8 mouse cellular contexts compared by ENCODE assay signal in the genomic region with DNA sequence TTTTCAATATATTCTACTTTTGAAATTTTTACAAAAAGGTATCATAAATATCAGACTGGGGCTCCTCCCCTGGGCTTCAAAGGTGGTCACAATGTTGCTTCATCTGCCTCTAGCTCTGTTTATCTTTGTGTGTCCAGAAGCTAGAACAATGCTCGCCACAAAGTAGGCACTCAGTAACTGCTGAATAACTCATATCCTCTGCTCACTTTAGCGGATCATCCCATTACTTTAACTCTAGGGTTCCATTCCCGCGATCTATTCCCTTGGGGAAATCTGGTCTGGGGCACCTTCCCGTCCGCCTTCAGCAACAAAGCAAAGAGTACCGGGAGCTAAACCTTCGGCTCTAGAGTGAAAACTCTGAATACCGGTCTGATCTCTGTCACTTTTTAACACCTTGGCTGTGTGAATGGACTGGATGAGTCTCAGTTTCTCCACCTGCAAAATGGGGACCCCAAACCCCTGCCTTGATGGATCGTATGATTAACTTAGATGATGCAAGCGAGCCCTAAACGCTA. TPM values are rescaled to one million over a fixed set of nuclear protein-coding genes. Genes with fewer than 3 reads are reported as not detected.
A peak's percentile ranks its signal among the peaks of the same experiment; 100 is the strongest.
DNase-seq lines count a peak whose midpoint lies in the region; ATAC-seq and TF ChIP-seq lines count a peak whose summit lies in the region.

No protein-coding gene starts in this region.

- H3K4me2 ChIP-seq in heart, embryonic 14.5 days (ENCODE audit: low read length) = peak overlapping the region; percentile 82
- peak overlapping the region; percentile 59 for H3K4me2 ChIP-seq in hindbrain, embryonic 15.5 days
- peak overlapping the region; percentile 72 for H3K4me2 ChIP-seq in midbrain, embryonic 13.5 days (replicated peaks)

- peak overlapping the region; percentile 90 for H3K4me3 ChIP-seq in heart, embryonic 14.5 days (ENCODE audit: control insufficient read depth in 1 of 2, insufficient read depth in 1 of 2, low read depth in 1 of 2, low read length in 2 of 2)
- peak overlapping the region; percentile 57 for H3K4me3 ChIP-seq in hindbrain, embryonic 15.5 days
- H3K4me3 ChIP-seq in midbrain, embryonic 13.5 days (replicated peaks) = peak overlapping the region; percentile 62

- H3K27me3 ChIP-seq in heart, embryonic 14.5 days (ENCODE audit: control insufficient read depth, insufficient read depth, low read length) = no peaks in the 10 kb centered on the region
- H3K27me3 ChIP-seq in Patski = no peaks in the 10 kb centered on the region
- H3K27me3 ChIP-seq in hindbrain, embryonic 15.5 days = no peaks in the 10 kb centered on the region
- no peaks in the 10 kb centered on the region for H3K27me3 ChIP-seq in midbrain, embryonic 13.5 days

- H3K9ac ChIP-seq in heart, embryonic 14.5 days (ENCODE audit: low read length) = peak overlapping the region; percentile 94
- H3K9ac ChIP-seq in hindbrain, embryonic 15.5 days = peak overlapping the region; percentile 56
- H3K9ac ChIP-seq in midbrain, embryonic 13.5 days (replicated peaks) = peak overlapping the region; percentile 80

- peak overlapping the region; percentile 50 to 96; a peak in 3 of 4 replicates for H3K27ac ChIP-seq in heart, embryonic 14.5 days (replicated peaks in 1 of 2; ENCODE audit: control insufficient read depth in 1 of 2, insufficient read depth in 1 of 2, low read depth in 2 of 2, low read length in 2 of 2)
- peak overlapping the region; percentile 95 for H3K27ac ChIP-seq in hindbrain, embryonic 15.5 days (replicated peaks)
- peak overlapping the region; percentile 92 for H3K27ac ChIP-seq in midbrain, embryonic 13.5 days

- no peak for TF ChIP-seq CTCF in Patski (IDR thresholded peaks at IDR 0.05)

- in situ Hi-C loops in Patski (cut with MboI; ENCODE audit: low pct_unique_long_range_greater_than_20kb) = no loop called here

- H3K36me3 ChIP-seq in heart, embryonic 14.5 days (ENCODE audit: control insufficient read depth, insufficient read depth, low read length) = peaks cover 34% of the 10 kb centered on the region
- H3K36me3 ChIP-seq in hindbrain, embryonic 15.5 days = peaks cover 34% of the 10 kb centered on the region
- peaks cover 34% of the 10 kb centered on the region for H3K36me3 ChIP-seq in midbrain, embryonic 13.5 days

- no peak for ATAC-seq in heart, embryonic 14.5 days (ENCODE audit: insufficient number of reproducible peaks, insufficient read depth, low FRiP score, low read depth)
- no peak for ATAC-seq in Patski
- no peak for ATAC-seq in hindbrain, embryonic 15.5 days (ENCODE audit: low FRiP score, low read depth)
- no peak for ATAC-seq in midbrain, embryonic 13.5 days
- ATAC-seq in megakaryocyte-erythroid progenitor cell, adult 5-6 weeks (replicated peaks; ENCODE audit: low FRiP score, low TSS enrichment, poor library complexity, severe bottlenecking) = no peak

- H3K4me1 ChIP-seq in heart, embryonic 14.5 days (ENCODE audit: control insufficient read depth in 2 of 2, insufficient read depth in 2 of 2, low read length in 2 of 2) = peaks cover 3 to 8% of the 10 kb centered on the region in 2 experiments
- peaks cover 17% of the 10 kb centered on the region for H3K4me1 ChIP-seq in hindbrain, embryonic 15.5 days (replicated peaks)
- H3K4me1 ChIP-seq in midbrain, embryonic 13.5 days (replicated peaks) = peaks cover 19% of the 10 kb centered on the region

- CTCF ChIA-PET in Patski (lab: Charles Lee) = interaction anchor here (0.9 to 1.9 kb wide), 6 partner anchors 21 to 251 kb away, joined by 3 to 5 read pairs (median 4); no protein-coding TSS in a partner anchor

- no peaks in the 10 kb centered on the region for H3K9me3 ChIP-seq in heart, embryonic 14.5 days (ENCODE audit: control insufficient read depth, low read length)
- H3K9me3 ChIP-seq in hindbrain, embryonic 15.5 days = no peaks in the 10 kb centered on the region
- no peaks in the 10 kb centered on the region for H3K9me3 ChIP-seq in midbrain, embryonic 13.5 days

- no peak for DNase-seq in heart, adult 11 months
- peak; percentile 10 for DNase-seq in Patski (ENCODE audit: low read depth, low spot score)
- DNase-seq in thymus, postnatal 10 days (ENCODE audit: low spot score in 2 of 2) = no peak
- DNase-seq in cerebellum, adult 11 months = no peak

- WGBS in heart, embryonic 14.5 days = 1% methylated on average over 12 of the region's 12 CpGs
- WGBS in hindbrain, embryonic 15.5 days = under 1% methylated on average over 12 of the region's 12 CpGs
- 2% methylated on average over 12 of the region's 12 CpGs for WGBS in midbrain, embryonic 13.5 days

- POLR2A ChIA-PET in Patski (lab: Charles Lee) = interaction anchor here (1.0 kb wide), 1 partner anchor 102 kb away, joined by 3 read pairs; no protein-coding TSS in a partner anchor

RNA-seq across cellular contexts. Expression of gene Kdm4a, which starts 0.8 kb away (rescaled TPM):
- polyA plus RNA-seq in heart, embryonic 14.5 days (2014; fragmentation: Nextera tagmentation; extraction: Ambion mirVana) = 26.7 TPM in 2 replicates
- polyA plus RNA-seq in Patski (2021) = 39.8 TPM
- polyA plus RNA-seq in hindbrain, embryonic 15.5 days (2015; fragmentation: Nextera tagmentation; extraction: Ambion mirVana) = 42.6 and 46.1 TPM in 2 replicates
- polyA plus RNA-seq in midbrain, embryonic 13.5 days (2015; fragmentation: Nextera tagmentation; extraction: Ambion mirVana) = 63.7 and 64.8 TPM in 2 replicates
- 20.5 and 24.9 TPM in 2 replicates for total RNA-seq in megakaryocyte-erythroid progenitor cell, adult 5-6 weeks (2014; fragmentation: Nextera tagmentation)
- 28.8 and 36.0 TPM in 2 replicates for total RNA-seq in megakaryocyte-erythroid progenitor cell, adult 5-6 weeks (2017)

RNA-seq across cellular contexts. Expression of gene St3gal3, which starts 44.3 kb away (rescaled TPM):
- 4.4 and 6.2 TPM in 2 replicates for polyA plus RNA-seq in heart, embryonic 14.5 days (2014; fragmentation: Nextera tagmentation; extraction: Ambion mirVana)
- 27.4 TPM for polyA plus RNA-seq in Patski (2021)
- polyA plus RNA-seq in hindbrain, embryonic 15.5 days (2015; fragmentation: Nextera tagmentation; extraction: Ambion mirVana) = 13.5 and 15.0 TPM in 2 replicates
- 9.7 and 12.5 TPM in 2 replicates for polyA plus RNA-seq in midbrain, embryonic 13.5 days (2015; fragmentation: Nextera tagmentation; extraction: Ambion mirVana)
- total RNA-seq in megakaryocyte-erythroid progenitor cell, adult 5-6 weeks (2014; fragmentation: Nextera tagmentation) = 14.1 and 28.4 TPM in 2 replicates
- total RNA-seq in megakaryocyte-erythroid progenitor cell, adult 5-6 weeks (2017) = 6.6 and 8.4 TPM in 2 replicates
